Mouse (Mus musculus) mature B cell (primary cell): ENCODE measurements around the gene Mrpl27.
"Not testable (repeated sequence)": the region's sequence is repeated elsewhere in the genome, so short reads cannot be mapped to it uniquely, and the experiment has no call there.

Experiments used
- in situ Hi-C: fragments of 300-500 bp; cut with MboI; formaldehyde crosslinking; loops from 2 replicates; pipeline ENCODE4 v1.14.3; 2019

The Mrpl27 gene

GRCm38 (mm10) chr11:94674984-94675383, 21.4 kb downstream of the Mrpl27 start:
- in situ Hi-C loops = no loop called here

- in situ Hi-C loops = no loop called here
These were observed 21.9 kb downstream of the Mrpl27 start for GRCm38 (mm10) chr11:94675446-94675845.

GRCm38 (mm10) chr11:94676308-94676707, 22.7 kb downstream of the Mrpl27 start:
- in situ Hi-C loops = no loop called here

- in situ Hi-C loops = no loop called here
These were observed 23.4 kb downstream of the Mrpl27 start, which contains the start of gene Xylt2 for GRCm38 (mm10) chr11:94676754-94677606. TSS of gene Xylt2 (minus strand) at chr11:94677515.

- in situ Hi-C loops = no loop called here
These were observed 24.1 kb downstream of the Mrpl27 start for GRCm38 (mm10) chr11:94677607-94678145.

GRCm38 (mm10) chr11:94680639-94681038, 27.1 kb downstream of the Mrpl27 start:
- in situ Hi-C loops = no loop called here

GRCm38 (mm10) chr11:94681640-94682039, 28.1 kb downstream of the Mrpl27 start:
- in situ Hi-C loops = no loop called here

- in situ Hi-C loops = no loop called here
These were observed 28.9 kb downstream of the Mrpl27 start for GRCm38 (mm10) chr11:94682427-94682826.

GRCm38 (mm10) chr11:94687178-94687577, 33.6 kb downstream of the Mrpl27 start:
- in situ Hi-C loops = no loop called here

- in situ Hi-C loops = not testable (repeated sequence)
These were observed 38.9 kb downstream of the Mrpl27 start for GRCm38 (mm10) chr11:94692502-94692901.

- in situ Hi-C loops = no loop called here
These were observed 41.9 kb downstream of the Mrpl27 start for GRCm38 (mm10) chr11:94695508-94695907.

GRCm38 (mm10) chr11:94697140-94697539, 43.6 kb downstream of the Mrpl27 start:
- in situ Hi-C loops = no loop called here

- in situ Hi-C loops = no loop called here
These were observed 44.3 kb downstream of the Mrpl27 start for GRCm38 (mm10) chr11:94697703-94698464.

- in situ Hi-C loops = no loop called here
These were observed 45.8 kb downstream of the Mrpl27 start for GRCm38 (mm10) chr11:94699399-94699798.

- in situ Hi-C loops = no loop called here
These were observed 48.0 kb downstream of the Mrpl27 start for GRCm38 (mm10) chr11:94701401-94702215.

GRCm38 (mm10) chr11:94702216-94702610, 48.6 kb downstream of the Mrpl27 start:
- in situ Hi-C loops = no loop called here

- in situ Hi-C loops = no loop called here
These were observed 50.5 kb downstream of the Mrpl27 start for GRCm38 (mm10) chr11:94704020-94704419.

GRCm38 (mm10) chr11:94704472-94704871, 50.9 kb downstream of the Mrpl27 start, which contains the start of gene Gm11541:
TSS of gene Gm11541 (minus strand) at chr11:94704499.
- in situ Hi-C loops = no loop called here
